Mouse (Mus musculus) olfactory bulb, adult 2 months (tissue): Measurements from ENCODE around the gene Olfr1234.

Source experiments
- CTCF ChIP-seq: fragments of 200-500 bp; IDR thresholded peaks from 2 replicates; pipeline ENCODE4 v1.5.1; 2012; ENCODE audit warnings: low read depth, mild to moderate bottlenecking, low read length, moderate library complexity; ENCODE audit not compliant: insufficient read depth
- POLR2A ChIP-seq: fragments of 200-500 bp; IDR thresholded peaks from 2 replicates; pipeline ENCODE4 v1.6.1; 2012; ENCODE audit warnings: mild to moderate bottlenecking, low read depth, low read length, moderate library complexity; ENCODE audit not compliant: insufficient read depth

DNA sequence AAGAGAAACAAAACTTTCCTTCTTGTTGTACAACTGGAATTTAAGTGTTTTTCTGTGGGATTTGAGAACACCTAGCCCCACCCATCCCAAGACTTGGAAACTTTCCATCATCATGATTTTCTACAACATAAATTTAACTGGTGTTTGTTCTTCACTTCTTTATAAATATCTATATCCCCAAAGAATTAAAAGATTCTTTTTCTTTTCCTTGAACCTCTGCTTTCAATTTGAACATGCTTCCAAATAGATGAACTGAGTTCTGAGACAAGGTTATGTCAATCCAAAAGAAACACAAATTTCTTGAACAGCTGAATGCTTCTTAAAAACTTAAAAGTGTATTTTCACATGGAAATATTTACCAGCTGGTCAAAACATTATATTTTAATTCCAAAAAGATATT, 35.1 kb downstream of the Olfr1234 start, which contains the start of gene Olfr1232:
- no peak for TF ChIP-seq CTCF
- TF ChIP-seq POLR2A, result no peak
